Mouse (Mus musculus) natural killer cell, adult 2 months (primary cell): ENCODE data around the gene Nrip3.
A peak's percentile ranks its signal among the peaks of the same experiment; 100 is the strongest.

Source experiments
- DNase-seq, 2 experiments: peaks; one replicate each; pipeline ENCODE4 v3.0.0; 2022; ENCODE audit warnings: low spot score in 2 of 2

The Nrip3 gene

GRCm38 (mm10) chr7:109781470-109782203 lies at the start of gene Nrip3:
Gene Nrip3 (minus strand): TSS chr7:109782025.
- peak; percentile 9 to 51 for DNase-seq

- DNase-seq = no peak
Measured at GRCm38 (mm10) chr7:109831376-109831775, 49.6 kb upstream of the Nrip3 start.

- DNase-seq = no peak
Measured at GRCm38 (mm10) chr7:109826911-109827310, 45.1 kb upstream of the Nrip3 start.

GRCm38 (mm10) chr7:109825293-109825692 lies 43.5 kb upstream of the Nrip3 start:
- no peak for DNase-seq

GRCm38 (mm10) chr7:109818600-109818999 lies 36.8 kb upstream of the Nrip3 start:
- DNase-seq = no peak

GRCm38 (mm10) chr7:109817954-109818353 lies 36.1 kb upstream of the Nrip3 start:
- no peak for DNase-seq

- no peak for DNase-seq
Measured at GRCm38 (mm10) chr7:109813330-109814140, 31.7 kb upstream of the Nrip3 start.

DNA sequence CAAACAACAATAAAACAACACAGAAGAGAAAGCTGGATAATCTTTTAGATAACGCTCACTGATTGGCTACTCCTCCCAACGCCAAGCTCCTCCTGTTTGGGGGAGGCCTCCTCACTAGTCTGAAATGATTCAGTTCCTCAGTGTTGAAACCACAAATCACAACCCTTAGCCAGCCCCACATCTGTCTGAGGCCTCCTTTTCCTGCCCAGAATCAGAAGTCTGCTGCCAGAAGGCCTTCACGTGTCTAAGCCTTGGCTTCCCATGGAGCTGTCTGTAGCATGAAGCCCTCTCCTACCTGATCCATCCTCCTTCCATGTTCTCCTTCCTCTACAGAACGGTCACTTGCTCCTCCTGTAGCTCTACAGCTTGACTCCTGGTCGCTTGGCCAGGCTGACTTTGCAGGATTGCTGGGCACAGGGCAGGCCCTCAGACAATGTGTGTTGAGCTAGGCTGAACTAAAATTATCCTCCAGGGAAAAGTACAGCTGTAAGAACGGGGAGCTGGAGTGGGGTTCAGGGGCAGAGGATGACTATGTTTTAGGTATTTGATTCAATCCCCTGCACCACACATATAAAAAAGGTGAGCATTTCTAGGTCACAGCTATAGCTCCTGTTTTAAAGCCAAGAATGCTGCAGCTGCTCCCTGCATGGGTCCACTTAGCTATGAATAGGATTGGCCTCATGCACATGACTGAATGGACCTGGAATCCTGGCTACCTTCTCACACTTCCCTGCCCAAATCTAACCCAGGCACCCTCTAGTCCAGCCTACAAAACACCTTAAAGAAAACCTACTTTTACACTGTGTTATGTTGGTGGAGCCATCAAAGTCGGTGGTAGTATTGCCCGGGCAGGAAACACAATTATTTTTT lies 26.0 kb upstream of the Nrip3 start:
- no peak for DNase-seq

GRCm38 (mm10) chr7:109804843-109805242 lies 23.0 kb upstream of the Nrip3 start:
- peak in 1 of 2 experiments; percentile 34 for DNase-seq

DNA sequence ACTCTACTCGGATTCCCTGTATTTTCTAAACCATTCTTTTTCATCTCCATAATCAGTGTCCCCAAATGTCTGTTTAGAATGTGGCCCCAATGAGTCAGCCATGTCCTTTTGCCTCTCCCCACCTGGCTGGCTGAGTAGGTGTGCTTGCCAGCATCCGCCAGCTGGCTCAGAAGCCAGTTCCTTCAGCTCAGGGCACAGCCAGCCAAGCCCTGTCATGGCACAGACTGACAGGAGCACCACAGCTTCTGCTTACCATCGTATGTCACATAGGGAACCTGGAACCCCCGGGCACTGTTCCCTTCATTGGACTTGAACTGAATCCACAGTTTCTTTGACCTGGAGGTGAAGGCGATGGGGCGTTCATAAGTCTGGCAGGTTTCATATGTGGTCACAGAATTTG lies 22.5 kb upstream of the Nrip3 start:
- no peak for DNase-seq

- no peak for DNase-seq
Measured at GRCm38 (mm10) chr7:109803516-109803915, 21.7 kb upstream of the Nrip3 start.

GRCm38 (mm10) chr7:109800626-109801025 lies 18.8 kb upstream of the Nrip3 start:
- DNase-seq = no peak

DNA sequence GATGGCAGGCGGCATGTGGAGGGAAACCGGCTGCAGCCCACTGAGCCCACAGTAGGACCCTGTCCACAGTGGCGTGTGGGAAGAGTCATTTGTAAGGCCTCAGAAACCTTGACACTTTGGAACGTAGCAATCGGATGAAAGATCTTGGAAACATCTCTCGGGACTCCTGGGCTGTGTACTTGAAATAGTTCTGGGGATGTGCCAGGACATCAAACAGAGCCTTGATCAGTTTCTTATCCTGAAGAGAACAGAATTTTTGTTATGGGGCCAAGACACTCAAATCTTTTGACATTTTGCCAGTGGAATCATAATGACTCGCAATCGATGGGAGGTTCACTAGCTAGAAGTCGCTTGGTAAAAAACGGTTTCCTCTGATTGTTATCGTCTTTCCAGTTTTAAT lies 17.3 kb upstream of the Nrip3 start:
- DNase-seq = no peak

DNA sequence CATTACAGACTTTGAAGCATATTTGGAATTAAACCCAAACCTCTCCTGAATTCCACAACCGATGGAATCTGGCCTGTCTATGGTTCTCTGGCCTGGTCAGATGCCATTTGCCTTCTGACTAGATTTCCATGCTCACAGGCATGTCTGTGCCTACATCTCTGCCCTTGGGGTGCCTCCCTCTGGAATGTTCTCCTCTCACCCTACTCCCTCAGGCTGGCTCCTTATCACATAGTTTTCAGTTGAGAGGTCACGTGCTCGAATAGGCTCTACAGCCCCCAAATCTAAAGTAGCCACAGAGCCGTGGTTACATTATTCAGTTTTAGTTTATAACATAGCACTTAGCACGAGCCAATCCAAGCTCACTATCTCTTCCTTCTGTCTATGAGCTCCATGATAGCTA lies 13.7 kb upstream of the Nrip3 start:
- no peak for DNase-seq

- DNase-seq = no peak
Measured at GRCm38 (mm10) chr7:109794556-109794955, 12.7 kb upstream of the Nrip3 start.

DNA sequence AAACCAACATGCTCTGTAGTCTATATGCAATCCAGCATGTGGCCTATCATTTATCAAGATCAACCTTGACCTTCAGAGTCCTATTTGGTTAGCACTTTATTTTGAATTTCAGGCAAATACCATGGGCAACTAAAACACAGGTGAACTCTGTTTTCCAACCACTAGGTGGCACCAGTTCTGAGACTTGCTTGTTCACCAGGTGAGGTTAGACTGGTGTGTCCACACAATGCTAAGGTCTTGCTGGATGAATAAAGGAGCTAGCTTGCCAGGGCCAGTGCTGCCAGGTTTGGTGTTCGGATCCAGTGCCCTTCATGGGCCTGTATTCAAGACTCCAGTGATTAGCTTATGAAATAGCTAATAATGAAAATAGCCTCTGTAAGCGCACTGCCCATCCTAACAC lies 10.9 kb upstream of the Nrip3 start:
- peak; percentile 40 to 54 for DNase-seq

- no peak for DNase-seq
Measured at GRCm38 (mm10) chr7:109790818-109791217, 9.0 kb upstream of the Nrip3 start.

- no peak for DNase-seq
Measured at GRCm38 (mm10) chr7:109787860-109788259, 6.0 kb upstream of the Nrip3 start.

DNA sequence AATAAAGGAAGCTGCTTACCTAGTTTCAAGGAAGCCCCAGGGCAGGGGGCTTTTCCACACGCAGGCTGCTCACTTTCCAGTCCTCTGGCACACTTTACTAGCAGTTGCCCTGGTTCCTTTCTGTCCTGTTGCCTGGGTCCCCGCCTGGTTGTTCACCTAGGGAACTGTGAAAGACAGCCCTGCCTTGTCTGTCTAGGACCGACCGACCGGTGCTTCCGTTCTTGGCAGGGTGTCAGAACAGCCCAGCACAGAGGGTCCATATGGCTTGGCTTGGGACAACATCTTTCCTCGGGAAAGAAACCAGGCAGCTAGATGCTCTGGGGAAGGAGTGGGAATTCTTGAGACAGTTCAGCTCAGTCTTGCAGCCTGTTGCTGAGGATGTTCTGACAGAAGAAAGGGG lies 1.5 kb upstream of the Nrip3 start:
- DNase-seq = no peak

GRCm38 (mm10) chr7:109781087-109781469 lies 747 bp downstream of the Nrip3 start:
- DNase-seq = peak; percentile 26 to 31

GRCm38 (mm10) chr7:109772251-109772650 lies 9.6 kb downstream of the Nrip3 start:
- DNase-seq = no peak

- no peak for DNase-seq
Measured at GRCm38 (mm10) chr7:109768699-109769383, 13.0 kb downstream of the Nrip3 start.
